Mouse (Mus musculus) hindbrain, embryonic 14.5 days (tissue): ENCODE measurements at regions not wholly inside any gene's neighbourhood (a gene's known extent, or its start where the extent isn't known, plus 50 kb on each side); places are given as distances from the start of the nearest gene placed in this dataset.

Experiments
- ATAC-seq: fragments of 200-750 bp; cut with Nextera tagmentation; 2 replicates; pipeline ENCODE4 v1.8.0; 2017; ENCODE audit warnings: moderate number of reproducible peaks, mild to moderate bottlenecking, moderate TSS enrichment, moderate library complexity; ENCODE audit not compliant: low FRiP score
- DNase-seq: peaks from one replicate; pipeline ENCODE4 v3.0.0-alpha.2; 2015; ENCODE audit warnings: low spot score
- H3K27ac ChIP-seq: fragments of 300-500 bp; sonication (generic); 2 replicates; pipeline ENCODE4 v1.5.1; 2014; ENCODE audit warnings: mild to moderate bottlenecking, moderate library complexity
- H3K27me3 ChIP-seq: fragments of 300-500 bp; sonication (generic); 2 replicates; pipeline ENCODE4 v1.6.1; 2014; ENCODE audit warnings: mild to moderate bottlenecking, low read length, mixed read lengths; ENCODE audit not compliant: control insufficient read depth, insufficient read depth
- H3K36me3 ChIP-seq: fragments of 300-500 bp; sonication (generic); replicated peaks from 2 replicates; pipeline ENCODE4 v1.6.1; 2014; ENCODE audit not compliant: control insufficient read depth, insufficient read depth
- H3K4me1 ChIP-seq: fragments of 300-500 bp; sonication (generic); replicated peaks from 2 replicates; pipeline ENCODE4 v1.6.1; 2014; ENCODE audit warnings: antibody characterized with exemption, low read length, mixed read lengths; ENCODE audit not compliant: control insufficient read depth, insufficient read depth
- H3K4me2 ChIP-seq: fragments of 300-500 bp; sonication (generic); replicated peaks from 2 replicates; pipeline ENCODE4 v1.6.1; 2014; ENCODE audit warnings: mild to moderate bottlenecking, moderate library complexity
- H3K4me3 ChIP-seq: fragments of 300-500 bp; sonication (generic); replicated peaks from 2 replicates; pipeline ENCODE4 v1.5.1; 2014; ENCODE audit warnings: mild to moderate bottlenecking, low read length
- H3K9ac ChIP-seq: fragments of 300-500 bp; sonication (generic); 2 replicates; pipeline ENCODE4 v1.6.1; 2014
- H3K9me3 ChIP-seq: fragments of 300-500 bp; sonication (generic); 2 replicates; pipeline ENCODE4 v1.6.1; 2016; ENCODE audit warnings: low read length; ENCODE audit not compliant: control insufficient read depth
- WGBS: fragments of 180-500 bp; shearing (Covaris S2); extraction: QIAGEN DNeasy Blood & Tissue Kit; methylation state at CpG from one replicate; pipeline ENCODE4 v1.1.7; 2014; 5-methylcytosine and 5-hydroxymethylcytosine counted together

DNA sequence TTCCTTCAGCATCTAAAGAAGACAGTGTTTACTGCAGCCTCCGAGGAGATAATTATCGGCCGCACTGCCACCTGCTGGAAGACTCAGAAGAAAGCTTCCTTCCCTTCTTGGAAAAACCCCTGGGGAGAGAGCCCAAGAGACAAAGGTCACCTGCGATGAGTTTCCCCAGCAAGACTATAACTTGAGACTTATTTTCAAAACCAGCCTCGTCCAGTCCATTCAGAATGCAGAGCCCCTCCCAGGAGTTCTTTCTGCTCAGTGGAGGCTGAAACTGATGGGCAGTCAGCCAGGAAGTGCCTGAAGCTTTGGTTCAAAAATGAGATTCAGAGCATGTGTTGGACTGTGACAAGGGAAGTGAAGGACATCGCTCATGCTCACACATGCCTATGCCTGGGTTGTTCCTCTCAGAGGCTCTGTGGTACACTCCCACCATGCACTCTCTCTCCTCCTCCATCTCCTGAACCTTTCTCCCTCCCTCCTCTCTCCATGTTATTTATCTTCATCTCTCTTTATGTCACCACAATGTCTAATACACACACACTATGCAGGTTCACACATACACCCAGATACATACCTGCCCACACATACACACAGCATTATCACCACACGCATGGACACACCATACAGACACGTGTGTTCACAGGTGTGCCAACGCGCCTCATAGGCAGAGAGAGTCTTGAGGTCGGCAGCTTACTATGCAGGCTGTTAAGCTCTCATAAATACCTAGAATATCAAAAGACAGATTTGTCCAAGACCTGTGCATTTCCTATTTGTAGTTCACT, 78.3 kb upstream of the Pitrm1 start:
- ATAC-seq (peak; percentile 38; the same call in 1 of the 2 replicates), DNase-seq (peak; percentile 72)
- Histone ChIP-seq H3K27ac (no peak overlapping the region), H3K9me3 (no peaks in the 10 kb centered on the region), H3K4me1 (peaks cover 12% of the 10 kb centered on the region), H3K27me3 (no peaks in the 10 kb centered on the region), H3K9ac (no peak overlapping the region), H3K4me3 (no peak overlapping the region), H3K4me2 (no peak overlapping the region), H3K36me3 (no peaks in the 10 kb centered on the region)
- WGBS, result 56% methylated on average over 11 of the region's 11 CpGs

DNA sequence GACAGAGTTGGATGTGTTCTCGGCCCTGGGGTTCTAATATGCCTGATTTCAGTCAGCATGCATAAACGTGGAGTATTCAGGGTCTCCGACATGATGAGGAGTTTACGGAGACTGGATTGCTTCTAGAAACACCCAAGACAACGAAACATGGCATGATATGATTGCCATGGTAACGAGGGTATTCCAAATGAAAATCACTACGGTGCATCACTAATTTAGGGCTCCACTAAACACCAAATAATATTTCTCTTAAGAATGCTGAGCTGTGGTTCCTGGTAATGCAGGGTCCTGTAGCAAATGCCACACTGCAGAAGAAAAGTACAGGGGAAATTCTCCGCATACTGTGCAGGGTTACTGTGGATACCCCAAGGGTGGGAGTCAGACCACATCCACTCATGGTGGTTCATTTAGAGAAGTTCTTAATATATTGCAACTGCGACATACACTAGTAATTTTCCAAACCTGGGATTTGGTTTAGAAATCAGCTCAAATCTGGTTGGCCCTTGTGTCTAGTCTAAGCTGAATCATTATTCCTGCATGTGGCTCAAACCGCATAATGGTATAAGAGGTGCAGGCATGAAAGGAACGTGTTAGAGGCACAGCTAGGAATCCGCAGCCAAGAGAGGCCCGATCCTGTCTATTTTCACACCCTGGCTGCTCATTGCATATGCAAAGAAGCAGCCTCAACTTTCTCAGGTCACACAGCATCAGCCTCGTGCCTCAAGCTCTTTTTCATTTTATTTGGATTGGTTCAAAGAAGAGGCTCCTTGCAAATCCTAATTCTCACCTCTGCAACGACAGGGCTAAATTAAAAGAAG, 77.5 kb upstream of the Pitrm1 start:
- Histone ChIP-seq H3K4me3 (no peak overlapping the region), H3K36me3 (no peaks in the 10 kb centered on the region), H3K4me1 (peaks cover 12% of the 10 kb centered on the region), H3K4me2 (no peak overlapping the region), H3K9me3 (no peaks in the 10 kb centered on the region), H3K9ac (no peak overlapping the region), H3K27me3 (no peaks in the 10 kb centered on the region), H3K27ac (no peak overlapping the region)
- ATAC-seq (no peak), DNase-seq (no peak)
- 57% methylated on average over 15 of the region's 15 CpGs for WGBS

DNA sequence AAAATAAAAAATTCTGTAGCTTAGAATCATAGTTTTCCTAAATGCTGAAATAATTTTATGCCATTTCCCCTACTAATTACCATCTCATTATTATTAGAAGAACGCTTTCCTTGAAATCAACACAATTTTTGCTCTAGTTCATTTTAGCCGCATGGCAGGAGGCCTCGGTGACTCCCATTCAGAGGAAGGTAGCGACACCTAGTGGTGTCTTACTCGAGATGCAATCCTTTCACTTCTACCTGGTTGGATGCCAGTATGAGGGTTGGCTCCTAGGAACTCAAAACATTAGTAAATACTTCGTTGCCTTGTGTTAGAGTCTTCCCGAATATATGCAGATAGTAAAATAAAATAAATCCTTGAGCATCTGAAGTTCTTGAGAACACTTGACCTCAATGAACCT, 76.3 kb upstream of the Pitrm1 start:
- H3K4me2 ChIP-seq, result no peak overlapping the region
- H3K9ac ChIP-seq, result no peak overlapping the region
- no peaks in the 10 kb centered on the region for H3K9me3 ChIP-seq
- H3K4me3 ChIP-seq, result no peak overlapping the region
- peaks cover 12% of the 10 kb centered on the region for H3K4me1 ChIP-seq
- ATAC-seq (peak; percentile 41; the same call in 1 of the 2 replicates), DNase-seq (peak; percentile 91)
- H3K27ac ChIP-seq, result no peak overlapping the region
- H3K27me3 ChIP-seq, result no peaks in the 10 kb centered on the region
- H3K36me3 ChIP-seq, result no peaks in the 10 kb centered on the region
- WGBS, result 6% methylated on average over 7 of the region's 7 CpGs

DNA sequence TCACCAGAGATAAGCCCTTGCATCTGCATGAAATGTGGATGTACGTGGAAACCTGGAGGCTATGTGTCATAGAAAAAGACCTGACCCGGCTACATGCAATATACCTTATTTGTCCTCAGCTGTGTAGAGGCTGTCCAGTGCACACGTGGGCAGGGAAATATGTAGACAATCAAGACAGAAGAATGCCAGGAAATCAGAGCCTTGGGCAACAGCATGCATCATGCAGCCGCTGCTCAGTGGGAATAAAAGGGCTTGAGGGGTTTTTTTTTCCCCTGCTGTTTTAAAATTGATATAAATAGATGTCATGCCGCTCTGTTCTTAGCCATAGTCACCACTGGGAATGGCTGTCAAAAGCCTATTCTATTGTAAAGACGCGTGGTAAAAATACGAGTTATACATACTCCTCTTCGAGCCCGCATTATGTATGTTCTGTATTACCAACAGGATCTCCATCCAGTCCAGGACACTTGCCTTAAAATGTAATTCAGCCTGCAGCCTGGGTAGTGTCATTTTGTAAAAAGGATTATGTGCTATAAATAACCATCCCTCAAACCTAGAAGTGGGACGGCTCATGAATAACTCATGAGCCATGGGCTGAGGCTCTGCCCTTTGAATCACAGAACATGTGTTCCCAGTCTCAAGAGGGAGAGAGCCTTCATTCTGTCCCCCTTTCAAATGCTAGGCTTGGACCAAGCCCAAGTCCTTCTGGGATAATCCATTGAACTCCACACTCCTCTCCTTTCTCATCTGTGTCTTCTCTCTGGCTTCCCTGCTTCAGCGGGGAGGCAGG, 74.4 kb upstream of the Pitrm1 start:
- H3K4me3 ChIP-seq, result no peak overlapping the region
- no peaks in the 10 kb centered on the region for H3K27me3 ChIP-seq
- H3K36me3 ChIP-seq, result no peaks in the 10 kb centered on the region
- 18% methylated on average over 12 of the region's 12 CpGs for WGBS
- peak overlapping the region; percentile 15; the same call in 1 of the 2 replicates for H3K4me2 ChIP-seq
- no peak overlapping the region for H3K9ac ChIP-seq
- ATAC-seq (peak; percentile 82), DNase-seq (peak; percentile 63)
- peaks cover 12% of the 10 kb centered on the region for H3K4me1 ChIP-seq
- H3K27ac ChIP-seq, result peak overlapping the region; percentile 39; the same call in 1 of the 2 replicates
- H3K9me3 ChIP-seq, result no peaks in the 10 kb centered on the region

DNA sequence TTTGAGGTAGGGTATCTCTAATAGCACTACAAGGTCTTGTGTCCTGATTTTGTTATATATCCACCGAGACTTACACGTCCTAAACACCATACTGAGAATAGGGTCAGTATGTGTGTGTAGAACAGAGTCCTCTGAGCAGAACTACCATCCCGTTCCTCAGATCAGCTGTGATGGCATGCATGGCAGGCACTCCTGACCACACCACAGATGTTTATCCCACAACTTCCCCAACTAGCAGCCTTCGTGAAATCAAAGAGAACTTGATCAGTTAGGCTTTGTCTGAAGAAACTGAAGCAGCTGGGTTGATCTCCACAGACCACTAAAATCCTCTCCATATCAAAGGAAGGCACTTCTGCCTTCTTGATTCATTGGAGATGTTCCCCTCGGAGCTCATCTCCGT, 68.3 kb upstream of the Pitrm1 start:
- Histone ChIP-seq H3K4me1 (no peaks in the 10 kb centered on the region), H3K4me2 (no peak overlapping the region), H3K9ac (no peak overlapping the region), H3K4me3 (no peak overlapping the region), H3K36me3 (no peaks in the 10 kb centered on the region), H3K9me3 (no peaks in the 10 kb centered on the region), H3K27ac (no peak overlapping the region), H3K27me3 (no peaks in the 10 kb centered on the region)
- 79% methylated on average over 6 of the region's 6 CpGs for WGBS
- ATAC-seq (no peak), DNase-seq (no peak)

DNA sequence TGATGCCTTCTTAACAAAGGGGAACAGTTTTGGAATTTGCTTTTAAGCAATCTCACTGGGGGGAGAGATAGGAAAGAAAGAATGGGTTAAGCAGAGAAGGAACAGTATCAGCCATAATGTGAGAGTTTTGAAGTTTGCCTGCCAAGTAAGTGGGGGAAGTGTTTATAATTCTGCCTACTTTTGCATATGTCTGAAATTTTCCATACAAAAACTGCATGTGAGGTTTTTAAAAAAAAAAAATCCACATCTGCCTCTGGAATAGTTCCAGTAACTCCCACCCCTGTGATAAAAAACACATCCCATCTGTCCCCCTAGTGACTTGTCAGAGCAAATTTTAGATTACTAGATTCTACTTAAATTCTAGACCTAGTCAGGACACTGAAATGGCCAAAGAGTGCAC, 63.5 kb upstream of the Pitrm1 start:
- Histone ChIP-seq H3K9me3 (no peaks in the 10 kb centered on the region), H3K4me3 (no peak overlapping the region), H3K27ac (no peak overlapping the region), H3K27me3 (no peaks in the 10 kb centered on the region), H3K4me1 (no peaks in the 10 kb centered on the region), H3K9ac (no peak overlapping the region), H3K4me2 (no peak overlapping the region), H3K36me3 (no peaks in the 10 kb centered on the region)
- ATAC-seq (no peak), DNase-seq (no peak)

DNA sequence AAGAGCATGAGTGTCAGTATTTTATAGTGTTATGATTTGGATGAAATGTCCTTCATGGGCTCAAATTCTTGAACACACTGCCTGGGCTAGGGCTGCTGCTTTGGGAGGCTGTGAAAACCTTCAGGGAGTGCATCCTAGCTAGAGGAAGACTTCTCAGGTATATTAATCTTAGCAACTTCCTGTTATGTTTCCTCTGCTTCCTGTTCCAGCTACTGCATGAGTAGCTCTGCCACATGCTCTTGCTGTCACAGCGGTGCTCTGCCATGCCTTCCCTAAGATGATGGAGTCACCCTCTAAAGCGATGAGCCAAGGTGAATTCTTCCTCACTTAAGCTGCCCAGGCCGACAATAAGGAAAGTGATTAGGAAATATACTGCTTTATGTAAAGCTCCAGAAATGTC, 60.1 kb upstream of the Pitrm1 start:
- H3K4me1 ChIP-seq, result no peaks in the 10 kb centered on the region

DNA sequence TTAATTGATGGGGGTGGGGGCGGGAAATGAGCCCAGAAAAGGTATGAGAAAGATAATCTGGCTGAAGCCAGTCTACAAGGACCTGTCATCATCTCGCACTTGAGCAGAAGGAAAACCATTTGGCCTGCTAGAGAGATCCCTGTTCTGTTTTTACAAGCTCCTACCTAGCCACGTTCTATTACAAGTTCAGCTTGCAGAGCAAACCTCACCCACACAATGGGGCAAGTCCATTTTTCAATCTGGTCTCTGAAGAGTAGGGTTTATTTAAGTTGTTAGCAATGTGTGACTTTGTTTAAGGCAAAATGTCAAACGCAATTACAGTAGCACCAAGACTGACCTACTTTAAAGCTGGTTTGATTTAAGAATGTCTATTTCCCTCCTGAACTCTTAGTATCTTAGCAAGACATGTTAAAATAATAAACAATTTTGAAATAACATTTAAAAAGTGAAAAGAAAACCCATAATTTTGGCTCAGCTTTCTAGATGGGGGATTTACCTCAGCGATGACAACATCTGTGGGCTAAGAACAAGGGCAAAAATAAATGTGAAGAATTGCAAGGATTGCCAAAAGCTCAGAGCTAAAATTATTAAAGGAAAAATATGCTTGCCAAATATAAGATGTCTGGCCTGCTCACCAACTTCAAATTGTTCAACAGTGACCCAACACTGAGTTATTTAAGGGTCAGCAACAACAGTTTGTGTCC, 54.9 kb upstream of the Pitrm1 start:
- Histone ChIP-seq H3K9me3 (no peaks in the 10 kb centered on the region), H3K36me3 (no peaks in the 10 kb centered on the region), H3K9ac (no peak overlapping the region), H3K4me2 (no peak overlapping the region), H3K4me1 (no peaks in the 10 kb centered on the region), H3K27ac (no peak overlapping the region), H3K4me3 (no peak overlapping the region), H3K27me3 (no peaks in the 10 kb centered on the region)
- 87% methylated on average over 5 of the region's 5 CpGs for WGBS
- DNase-seq (no peak), ATAC-seq (no peak)

More for the DNA sequence above, 60.1 kb upstream of the Pitrm1 start:
- WGBS, result 93% methylated on average over 3 of the region's 3 CpGs
- no peak overlapping the region for H3K4me3 ChIP-seq
- H3K9ac ChIP-seq, result no peak overlapping the region
- ATAC-seq (no peak), DNase-seq (no peak)
- H3K36me3 ChIP-seq, result no peaks in the 10 kb centered on the region
- H3K27ac ChIP-seq, result no peak overlapping the region
- H3K4me2 ChIP-seq, result no peak overlapping the region
- H3K27me3 ChIP-seq, result no peaks in the 10 kb centered on the region
- H3K9me3 ChIP-seq, result no peaks in the 10 kb centered on the region
